Mouse (Mus musculus): ENCODE data around the gene Med9. TPM values are rescaled to one million over a fixed set of nuclear protein-coding genes. Genes with fewer than 3 reads are reported as not detected.

Med9 gene
- polyA plus RNA-seq, 1 experiment from 2014 or later: 38.9 TPM

- Histone ChIP-seq H3K4me1 (replicated peaks; ENCODE audit: insufficient read depth, low read length) (no peaks in the 10 kb centered on the region), H3K27me3 (ENCODE audit: insufficient read depth, low read length) (no peaks in the 10 kb centered on the region), H3K4me2 (ENCODE audit: low read length) (no peak overlapping the region), H3K27ac (no peak overlapping the region), H3K9me3 (replicated peaks; ENCODE audit: low read length) (no peaks in the 10 kb centered on the region), H3K9ac (ENCODE audit: low read depth, low read length) (no peak overlapping the region), H3K36me3 (ENCODE audit: insufficient read depth, low read length) (no peaks in the 10 kb centered on the region), H3K4me3 (replicated peaks; ENCODE audit: low read depth, low read length) (no peak overlapping the region)
- WGBS: 70% methylated on average over 5 of the region's 5 CpGs
- DNase-seq (ENCODE audit: low spot score) (no peak), ATAC-seq (replicated peaks; ENCODE audit: low FRiP score, low read depth) (no peak)
- TF ChIP-seq CTCF (IDR thresholded peaks at IDR 0.05; ENCODE audit: low read depth): no peak
These were observed 53.4 kb downstream of the Med9 start for GRCm38 (mm10) chr11:60001231-60001980.

GRCm38 (mm10) chr11:60003811-60004210 lies 55.8 kb downstream of the Med9 start:
- H3K27ac ChIP-seq: no peak overlapping the region
- ATAC-seq (replicated peaks; ENCODE audit: low FRiP score, low read depth) (no peak), DNase-seq (ENCODE audit: low spot score) (no peak)
- H3K27me3 ChIP-seq (ENCODE audit: insufficient read depth, low read length): no peaks in the 10 kb centered on the region
- no peaks in the 10 kb centered on the region for H3K36me3 ChIP-seq (ENCODE audit: insufficient read depth, low read length)
- H3K9me3 ChIP-seq (replicated peaks; ENCODE audit: low read length): no peaks in the 10 kb centered on the region
- H3K4me3 ChIP-seq (replicated peaks; ENCODE audit: low read depth, low read length): no peak overlapping the region
- no peaks in the 10 kb centered on the region for H3K4me1 ChIP-seq (replicated peaks; ENCODE audit: insufficient read depth, low read length)
- TF ChIP-seq CTCF (IDR thresholded peaks at IDR 0.05; ENCODE audit: low read depth): no peak
- no peak overlapping the region for H3K4me2 ChIP-seq (ENCODE audit: low read length)
- H3K9ac ChIP-seq (ENCODE audit: low read depth, low read length): no peak overlapping the region
- 87% methylated on average over 8 of the region's 8 CpGs for WGBS

DNA sequence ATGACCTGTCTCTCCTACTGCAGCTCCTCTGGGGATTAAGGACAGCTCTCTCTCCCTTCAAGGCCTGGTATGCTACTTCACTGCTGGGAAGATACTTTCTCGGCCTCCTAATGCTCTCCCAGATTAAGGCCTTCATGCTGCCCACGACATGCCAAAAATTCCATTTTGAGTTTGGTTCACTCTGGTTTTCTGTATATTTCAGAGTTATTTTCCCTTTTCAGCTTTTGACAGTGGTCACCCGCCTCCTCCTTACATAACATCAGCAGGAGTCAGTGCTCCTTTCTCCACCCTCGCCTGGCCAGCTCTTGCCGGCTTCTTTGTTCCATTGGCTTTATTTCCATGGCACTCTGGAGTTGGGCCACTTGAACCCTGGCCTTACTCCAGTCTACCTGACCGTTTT lies 56.7 kb downstream of the Med9 start:
- no peaks in the 10 kb centered on the region for H3K9me3 ChIP-seq (replicated peaks; ENCODE audit: low read length)
- 86% methylated on average over 6 of the region's 6 CpGs for WGBS
- no peak overlapping the region for H3K4me3 ChIP-seq (replicated peaks; ENCODE audit: low read depth, low read length)
- H3K9ac ChIP-seq (ENCODE audit: low read depth, low read length): no peak overlapping the region
- H3K4me1 ChIP-seq (replicated peaks; ENCODE audit: insufficient read depth, low read length): no peaks in the 10 kb centered on the region
- ATAC-seq (replicated peaks; ENCODE audit: low FRiP score, low read depth) (no peak), DNase-seq (ENCODE audit: low spot score) (no peak)
- TF ChIP-seq CTCF (IDR thresholded peaks at IDR 0.05; ENCODE audit: low read depth): no peak
- H3K27me3 ChIP-seq (ENCODE audit: insufficient read depth, low read length): no peaks in the 10 kb centered on the region
- H3K27ac ChIP-seq: no peak overlapping the region
- no peaks in the 10 kb centered on the region for H3K36me3 ChIP-seq (ENCODE audit: insufficient read depth, low read length)
- H3K4me2 ChIP-seq (ENCODE audit: low read length): no peak overlapping the region

DNA sequence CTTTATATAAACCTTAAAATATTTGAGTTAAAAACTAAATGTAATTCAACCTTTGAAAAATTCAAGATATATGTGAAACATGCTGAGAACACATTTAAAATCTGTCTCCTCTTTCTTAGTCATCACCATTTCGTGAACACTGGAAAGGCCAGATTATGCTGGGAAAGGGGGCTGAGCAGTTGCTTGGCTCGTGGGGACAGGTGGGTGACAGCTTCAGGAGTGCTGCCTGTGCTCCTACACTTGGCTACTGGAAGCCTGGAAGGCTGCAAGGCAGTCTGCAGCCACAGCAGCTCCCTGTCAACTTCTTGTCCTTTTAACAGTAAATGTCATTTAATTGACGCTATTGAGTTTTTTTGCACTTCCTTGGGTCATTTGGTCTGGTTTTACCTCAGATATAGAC lies 57.9 kb downstream of the Med9 start:
- ATAC-seq (replicated peaks; ENCODE audit: low FRiP score, low read depth) (no peak), DNase-seq (ENCODE audit: low spot score) (no peak)
- H3K9me3 ChIP-seq (replicated peaks; ENCODE audit: low read length): no peaks in the 10 kb centered on the region
- H3K9ac ChIP-seq (ENCODE audit: low read depth, low read length): no peak overlapping the region
- WGBS: 68% methylated on average over 3 of the region's 3 CpGs
- no peak overlapping the region for H3K27ac ChIP-seq
- H3K4me3 ChIP-seq (replicated peaks; ENCODE audit: low read depth, low read length): no peak overlapping the region
- H3K4me2 ChIP-seq (ENCODE audit: low read length): no peak overlapping the region
- no peaks in the 10 kb centered on the region for H3K27me3 ChIP-seq (ENCODE audit: insufficient read depth, low read length)
- no peaks in the 10 kb centered on the region for H3K4me1 ChIP-seq (replicated peaks; ENCODE audit: insufficient read depth, low read length)
- no peaks in the 10 kb centered on the region for H3K36me3 ChIP-seq (ENCODE audit: insufficient read depth, low read length)
- no peak for TF ChIP-seq CTCF (IDR thresholded peaks at IDR 0.05; ENCODE audit: low read depth)

GRCm38 (mm10) chr11:60009451-60009850 lies 61.4 kb downstream of the Med9 start:
- Histone ChIP-seq H3K4me2 (ENCODE audit: low read length) (no peak overlapping the region), H3K9me3 (replicated peaks; ENCODE audit: low read length) (no peaks in the 10 kb centered on the region), H3K4me1 (replicated peaks; ENCODE audit: insufficient read depth, low read length) (no peaks in the 10 kb centered on the region), H3K9ac (ENCODE audit: low read depth, low read length) (no peak overlapping the region), H3K4me3 (replicated peaks; ENCODE audit: low read depth, low read length) (no peak overlapping the region), H3K27me3 (ENCODE audit: insufficient read depth, low read length) (no peaks in the 10 kb centered on the region), H3K36me3 (ENCODE audit: insufficient read depth, low read length) (no peaks in the 10 kb centered on the region), H3K27ac (no peak overlapping the region)
- WGBS: 80% methylated on average over 3 of the region's 3 CpGs
- DNase-seq (ENCODE audit: low spot score) (no peak), ATAC-seq (replicated peaks; ENCODE audit: low FRiP score, low read depth) (no peak)
- no peak for TF ChIP-seq CTCF (IDR thresholded peaks at IDR 0.05; ENCODE audit: low read depth)

DNA sequence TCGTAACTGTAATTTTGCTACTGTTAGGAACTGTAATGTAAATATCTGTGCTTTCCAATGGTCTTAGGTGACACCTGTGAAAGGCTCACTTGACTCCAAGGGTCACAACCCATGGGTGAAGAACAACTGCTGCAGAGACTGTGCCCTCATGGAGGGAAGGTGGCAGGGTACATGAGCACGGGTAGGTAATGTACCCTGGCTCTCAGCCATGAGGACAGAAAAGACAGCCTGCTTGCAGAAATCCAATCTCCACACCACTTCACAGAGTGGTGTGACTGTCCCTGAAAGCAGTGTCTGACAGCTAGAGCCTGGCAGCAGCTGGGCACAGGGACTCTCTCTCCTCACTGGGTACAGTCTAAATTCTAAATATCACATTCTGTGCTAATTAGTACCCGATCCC lies 63.5 kb downstream of the Med9 start:
- no peak for ATAC-seq (replicated peaks; ENCODE audit: low FRiP score, low read depth)
- Histone ChIP-seq H3K4me3 (replicated peaks; ENCODE audit: low read depth, low read length) (no peak overlapping the region), H3K4me2 (ENCODE audit: low read length) (no peak overlapping the region), H3K9me3 (replicated peaks; ENCODE audit: low read length) (no peaks in the 10 kb centered on the region), H3K27me3 (ENCODE audit: insufficient read depth, low read length) (no peaks in the 10 kb centered on the region), H3K9ac (ENCODE audit: low read depth, low read length) (no peak overlapping the region), H3K27ac (no peak overlapping the region), H3K36me3 (ENCODE audit: insufficient read depth, low read length) (no peaks in the 10 kb centered on the region), H3K4me1 (replicated peaks; ENCODE audit: insufficient read depth, low read length) (no peaks in the 10 kb centered on the region)
- no peak for DNase-seq (ENCODE audit: low spot score)
- TF ChIP-seq CTCF (IDR thresholded peaks at IDR 0.05; ENCODE audit: low read depth): no peak
- WGBS: 79% methylated on average over 3 of the region's 3 CpGs

Other genes with a start within 250 kb of the Med9 start
- 2.9 and 3.1 TPM in 2 replicates for gene Pld6, start 160.6 kb upstream of the Med9 start, polyA plus RNA-seq (2015; fragmentation: Nextera tagmentation; extraction: Ambion mirVana)
- gene Flcn, start 138.2 kb upstream of the Med9 start, polyA plus RNA-seq (2015; fragmentation: Nextera tagmentation; extraction: Ambion mirVana): 30.6 and 31.7 TPM in 2 replicates
- 41.1 and 42.4 TPM in 2 replicates for gene Nt5m, start 108.8 kb upstream of the Med9 start, polyA plus RNA-seq (2015; fragmentation: Nextera tagmentation; extraction: Ambion mirVana)
- 144 and 156 TPM in 2 replicates for gene Cops3, start 108.4 kb upstream of the Med9 start, polyA plus RNA-seq (2015; fragmentation: Nextera tagmentation; extraction: Ambion mirVana)
- 7.4 and 7.9 TPM in 2 replicates for gene Rasd1, start 16.7 kb downstream of the Med9 start, polyA plus RNA-seq (2015; fragmentation: Nextera tagmentation; extraction: Ambion mirVana)
- 10.2 and 13.4 TPM in 2 replicates for gene Pemt, start 98.3 kb downstream of the Med9 start, polyA plus RNA-seq (2015; fragmentation: Nextera tagmentation; extraction: Ambion mirVana)
- gene Rai1, start 156.8 kb downstream of the Med9 start, polyA plus RNA-seq (2015; fragmentation: Nextera tagmentation; extraction: Ambion mirVana): 14.6 and 15.2 TPM in 2 replicates